Mouse (Mus musculus) olfactory bulb, adult 2 months (tissue): ENCODE data around the gene Gjb6.

Experiments
- CTCF ChIP-seq: fragments of 200-500 bp; IDR thresholded peaks from 2 replicates; pipeline ENCODE4 v1.5.1; 2012; ENCODE audit warnings: low read depth, mild to moderate bottlenecking, low read length, moderate library complexity; ENCODE audit not compliant: insufficient read depth
- POLR2A ChIP-seq: fragments of 200-500 bp; IDR thresholded peaks from 2 replicates; pipeline ENCODE4 v1.6.1; 2012; ENCODE audit warnings: mild to moderate bottlenecking, low read depth, low read length, moderate library complexity; ENCODE audit not compliant: insufficient read depth

- TF ChIP-seq POLR2A, result no peak
- no peak for TF ChIP-seq CTCF
Measured at GRCm38 (mm10) chr14:57104106-57105023, 29.0 kb downstream of the Gjb6 start, which contains the start of gene Gjb2.
